Mouse (Mus musculus) kidney, adult 2 months (tissue): ENCODE results near the gene Agpat2. TPM values are rescaled to one million over a fixed set of nuclear protein-coding genes. Genes with fewer than 3 reads are reported as not detected.

ENCODE experiments used
- DNase-seq: peaks from one replicate; pipeline ENCODE4 v3.0.0; 2021
- H3K27ac ChIP-seq: fragments of 200-500 bp; 2 replicates; pipeline ENCODE4 v1.5.1; 2012; ENCODE audit warnings: low read depth, low read length, control low read depth, inconsistent platforms; ENCODE audit not compliant: insufficient read depth
- H3K27me3 ChIP-seq: fragments of 200-500 bp; replicated peaks from 2 replicates; pipeline ENCODE4 v1.6.1; 2012; ENCODE audit warnings: mild to moderate bottlenecking, moderate library complexity, low read length, inconsistent platforms; ENCODE audit not compliant: control insufficient read depth, insufficient read depth
- H3K36me3 ChIP-seq: fragments of 200-500 bp; 2 replicates; pipeline ENCODE4 v1.6.1; 2012; ENCODE audit warnings: mild to moderate bottlenecking, moderate library complexity, low read length, inconsistent platforms; ENCODE audit not compliant: control insufficient read depth, insufficient read depth
- H3K4me1 ChIP-seq: fragments of 200-500 bp; 2 replicates; pipeline ENCODE4 v1.6.1; 2011; ENCODE audit warnings: low read length; ENCODE audit not compliant: control insufficient read depth, insufficient read depth
- H3K4me3 ChIP-seq: fragments of 200-500 bp; 2 replicates; pipeline ENCODE4 v1.5.1; 2011; ENCODE audit warnings: mild to moderate bottlenecking, low read depth, low read length, control low read depth; ENCODE audit not compliant: insufficient read depth
- CTCF ChIP-seq: fragments of 200-500 bp; conservative IDR thresholded peaks from 2 replicates; pipeline ENCODE4 v1.5.1; 2011; ENCODE audit warnings: low read depth, mild to moderate bottlenecking, control low read depth, low read length, moderate library complexity, mixed read lengths; ENCODE audit not compliant: insufficient read depth, insufficient read length
- POLR2A ChIP-seq: fragments of 200-500 bp; IDR thresholded peaks from one replicate; pipeline ENCODE4 v1.6.1; 2011; ENCODE audit warnings: low read depth, low read length, control low read depth
- WGBS: fragments of 180-500 bp; shearing (Covaris S2); methylation state at CpG from one replicate; pipeline ENCODE4 v1.1.7; 2018; 5-methylcytosine and 5-hydroxymethylcytosine counted together
- polyA plus RNA-seq: library from polyadenylated mRNA; depleted of rRNA; stranded (reverse); fragments of >200 nt; gene quantifications from 2 replicates; pipeline ENCODE4 v1.2.3, GENCODE M21; 2012

The Agpat2 gene
- polyA plus RNA-seq, 1 experiment: 165 TPM

GRCm38 (mm10) chr2:26583640-26584039 lies 20.6 kb downstream of the Agpat2 start:
- H3K4me1 ChIP-seq: no peaks in the 10 kb centered on the region
- peak; percentile 99 for TF ChIP-seq POLR2A
- no peak for TF ChIP-seq CTCF
- DNase-seq: peak; percentile 90
- peak overlapping the region; percentile 83 for H3K4me3 ChIP-seq
- H3K36me3 ChIP-seq: peaks cover 2% of the 10 kb centered on the region; the same call in 1 of the 2 replicates
- H3K27ac ChIP-seq: peak overlapping the region; percentile 94
- H3K27me3 ChIP-seq: no peaks in the 10 kb centered on the region
- WGBS: 52% methylated on average over 11 of the region's 11 CpGs

- Histone ChIP-seq H3K27me3 (no peaks in the 10 kb centered on the region), H3K27ac (peak overlapping the region; percentile 69), H3K4me1 (no peaks in the 10 kb centered on the region), H3K4me3 (peak overlapping the region; percentile 16), H3K36me3 (peaks cover 2% of the 10 kb centered on the region; the same call in 1 of the 2 replicates)
- DNase-seq: no peak
- WGBS: 62% methylated on average over 7 of the region's 7 CpGs
- TF ChIP-seq CTCF: no peak
Observed at GRCm38 (mm10) chr2:26582741-26583140, 21.5 kb downstream of the Agpat2 start.

DNA sequence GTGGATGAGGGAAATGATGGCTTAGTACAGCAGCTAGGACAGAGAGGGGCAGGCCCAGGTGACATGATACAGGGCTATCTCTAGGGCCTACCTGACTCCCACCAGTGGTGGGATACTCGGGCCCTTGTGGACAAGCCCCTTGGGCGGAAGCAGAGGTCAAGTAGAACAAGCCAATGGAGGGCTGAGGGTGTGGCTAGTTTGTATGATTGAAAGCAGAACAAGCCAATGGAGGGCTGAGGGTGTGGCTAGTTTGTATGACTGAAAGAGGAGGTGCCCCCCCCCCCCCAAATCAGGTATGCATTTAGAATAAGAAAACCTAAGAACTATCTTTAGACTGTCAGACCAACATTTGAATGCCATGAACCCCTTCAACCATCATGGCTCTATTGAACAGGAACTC lies 22.0 kb downstream of the Agpat2 start:
- peak overlapping the region; percentile 69 for H3K27ac ChIP-seq
- H3K4me3 ChIP-seq: peak overlapping the region; percentile 0
- no peaks in the 10 kb centered on the region for H3K27me3 ChIP-seq
- WGBS: 64% methylated on average over 2 of the region's 2 CpGs
- TF ChIP-seq CTCF (no peak), POLR2A (no peak)
- H3K4me1 ChIP-seq: no peaks in the 10 kb centered on the region
- peak; percentile 81 for DNase-seq
- H3K36me3 ChIP-seq: peaks cover 2% of the 10 kb centered on the region; the same call in 1 of the 2 replicates

GRCm38 (mm10) chr2:26580751-26581150 lies 23.5 kb downstream of the Agpat2 start:
- no peaks in the 10 kb centered on the region for H3K36me3 ChIP-seq
- H3K27ac ChIP-seq: peak overlapping the region; percentile 69

GRCm38 (mm10) chr2:26579714-26580113 lies 24.5 kb downstream of the Agpat2 start, which contains the start of gene Egfl7:
Gene Egfl7, plus strand, starts transcription at chr2:26580014.
- Histone ChIP-seq H3K4me1 (no peaks in the 10 kb centered on the region), H3K27me3 (no peaks in the 10 kb centered on the region), H3K36me3 (no peaks in the 10 kb centered on the region), H3K27ac (peak within 1 kb of the TSS; percentile 78), H3K4me3 (peak within 1 kb of the TSS; percentile 14; the same call in 1 of the 2 replicates)
- 91% methylated on average over 1 of the region's 1 CpGs for whole genome bisulfite sequencing
- no peak for DNase-seq
- TF ChIP-seq POLR2A: no peak
- no peak for TF ChIP-seq CTCF

More at GRCm38 (mm10) chr2:26580751-26581150, 23.5 kb downstream of the Agpat2 start:
- WGBS: 85% methylated on average over 5 of the region's 5 CpGs
- DNase-seq: peak; percentile 74
- TF ChIP-seq POLR2A: peak; percentile 31
- no peak for TF ChIP-seq CTCF
- H3K4me1 ChIP-seq: no peaks in the 10 kb centered on the region
- H3K27me3 ChIP-seq: no peaks in the 10 kb centered on the region
- peak overlapping the region; percentile 14; the same call in 1 of the 2 replicates for H3K4me3 ChIP-seq

DNA sequence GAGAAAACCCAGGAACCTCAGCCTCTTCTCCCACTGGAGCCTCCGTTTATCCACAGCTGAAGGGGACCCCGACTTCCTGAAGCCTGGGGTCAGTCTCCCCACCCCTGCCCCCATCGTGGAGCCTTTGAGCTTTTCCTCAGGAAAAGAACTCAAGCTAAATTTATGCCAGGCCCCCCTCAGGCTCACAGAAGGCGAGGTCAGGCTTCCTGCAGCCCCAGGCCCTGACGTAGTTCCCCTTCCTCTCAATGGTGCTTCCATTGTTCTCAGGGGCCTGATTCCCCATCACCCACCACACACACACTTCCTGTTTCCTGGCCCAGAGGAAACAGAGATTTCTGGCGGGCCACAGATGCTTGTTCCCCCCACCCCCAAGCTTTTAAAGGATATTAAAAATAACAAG lies 25.8 kb downstream of the Agpat2 start:
- WGBS: 57% methylated on average over 6 of the region's 6 CpGs
- Histone ChIP-seq H3K27me3 (no peaks in the 10 kb centered on the region), H3K27ac (peak overlapping the region; percentile 78), H3K4me3 (no peak overlapping the region), H3K36me3 (no peaks in the 10 kb centered on the region), H3K4me1 (no peaks in the 10 kb centered on the region)
- peak; percentile 91 for DNase-seq
- TF ChIP-seq POLR2A: no peak
- TF ChIP-seq CTCF: no peak

DNA sequence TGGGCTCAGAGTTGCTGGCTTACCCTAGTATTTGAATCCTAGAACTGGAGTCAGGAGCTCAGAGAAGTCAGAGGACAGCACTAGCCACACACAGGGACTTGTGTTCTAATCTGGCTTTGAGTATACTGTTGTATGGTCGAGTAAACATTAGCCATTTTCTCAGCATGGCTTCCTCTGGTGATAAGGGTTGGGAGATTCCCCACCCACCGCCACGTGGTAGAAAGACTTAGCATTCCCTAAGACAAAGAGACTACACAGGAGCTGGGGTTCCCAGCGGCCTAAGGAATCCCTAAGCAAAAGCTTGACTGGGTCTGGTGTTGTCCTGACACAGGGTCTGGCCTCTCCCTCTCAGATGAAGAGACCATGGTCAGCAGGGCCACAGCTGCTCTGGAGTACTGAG lies 27.8 kb downstream of the Agpat2 start:
- no peaks in the 10 kb centered on the region for H3K27me3 ChIP-seq
- no peaks in the 10 kb centered on the region for H3K4me1 ChIP-seq
- H3K36me3 ChIP-seq: no peaks in the 10 kb centered on the region
- peak overlapping the region; percentile 93 for H3K27ac ChIP-seq
- TF ChIP-seq CTCF: no peak
- no peak for TF ChIP-seq POLR2A
- 67% methylated on average over 4 of the region's 4 CpGs for WGBS
- DNase-seq: no peak
- H3K4me3 ChIP-seq: no peak overlapping the region

- no peak overlapping the region for H3K4me3 ChIP-seq
- DNase-seq: peak; percentile 89
- TF ChIP-seq POLR2A (no peak), CTCF (no peak)
- no peaks in the 10 kb centered on the region for H3K4me1 ChIP-seq
- no peaks in the 10 kb centered on the region for H3K36me3 ChIP-seq
- H3K27me3 ChIP-seq: no peaks in the 10 kb centered on the region
- peak overlapping the region; percentile 93 for H3K27ac ChIP-seq
- 59% methylated on average over 4 of the region's 4 CpGs for WGBS
Observed at GRCm38 (mm10) chr2:26575865-26576264, 28.4 kb downstream of the Agpat2 start.
